Mouse (Mus musculus) WW6 (cell line): Measurements from ENCODE around the gene Slc16a7.
A peak's percentile ranks its signal among the peaks of the same experiment; 100 is the strongest.

Source experiments
- DNase-seq: peaks from one replicate; pipeline ENCODE4 v3.0.0-alpha.2; 2013; ENCODE audit warnings: low read depth, low spot score

Gene Slc16a7

GRCm38 (mm10) chr10:125184146-125184545 is 205.1 kb downstream of the Slc16a7 start:
- peak; percentile 33 for DNase-seq

- no peak for DNase-seq
These were observed 206.7 kb downstream of the Slc16a7 start for GRCm38 (mm10) chr10:125182545-125182944.

DNA sequence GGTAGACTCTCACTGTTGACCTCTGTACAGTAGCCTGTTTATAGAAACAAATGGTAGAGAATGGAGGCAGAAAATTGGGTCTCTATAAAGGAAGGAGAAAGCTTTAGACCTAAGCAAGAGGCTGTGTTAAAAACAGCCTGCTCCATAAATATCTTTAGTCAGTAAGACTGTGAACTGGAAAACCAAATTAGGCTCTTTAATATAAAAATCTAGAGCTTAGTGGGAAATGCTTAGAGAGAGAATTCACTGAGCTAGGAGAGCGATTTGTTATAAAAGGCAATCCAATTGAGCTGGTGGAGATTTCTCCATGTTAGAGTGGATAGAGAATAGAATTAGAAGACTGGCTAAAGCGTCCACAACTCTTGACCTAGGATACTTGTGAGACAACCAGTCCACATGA is 211.5 kb downstream of the Slc16a7 start:
- no peak for DNase-seq

DNA sequence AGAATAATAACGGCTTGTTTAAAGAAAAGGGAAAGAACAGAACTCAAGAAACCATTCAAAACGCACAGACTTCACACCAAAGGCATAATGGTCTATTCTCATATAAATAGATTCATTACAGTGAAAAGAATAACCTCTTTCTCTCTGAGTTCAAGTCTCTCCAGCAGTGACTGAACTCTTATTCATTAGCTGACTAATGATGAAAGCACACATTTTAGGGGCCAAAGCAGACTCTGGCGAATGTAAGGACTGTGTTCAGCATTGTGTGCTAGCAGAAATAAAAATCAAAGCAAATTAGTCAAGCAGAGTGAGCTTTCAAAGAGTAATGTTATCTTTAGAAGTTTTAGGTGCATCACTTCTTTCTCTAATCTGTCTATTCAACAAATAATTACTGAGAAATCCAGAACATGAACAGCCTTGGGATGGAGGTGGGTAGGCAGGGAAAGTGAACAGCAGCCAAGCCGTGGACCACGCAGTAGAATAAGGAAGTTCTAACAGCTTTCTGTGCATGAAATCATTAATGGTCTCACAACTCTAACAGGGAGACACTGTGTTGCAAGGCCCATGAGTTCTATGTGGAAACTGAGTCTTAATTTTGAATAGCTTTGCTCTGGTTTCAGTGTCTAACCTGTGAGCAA is 214.1 kb downstream of the Slc16a7 start:
- no peak for DNase-seq

GRCm38 (mm10) chr10:125171625-125172024 is 217.6 kb downstream of the Slc16a7 start:
- no peak for DNase-seq

DNA sequence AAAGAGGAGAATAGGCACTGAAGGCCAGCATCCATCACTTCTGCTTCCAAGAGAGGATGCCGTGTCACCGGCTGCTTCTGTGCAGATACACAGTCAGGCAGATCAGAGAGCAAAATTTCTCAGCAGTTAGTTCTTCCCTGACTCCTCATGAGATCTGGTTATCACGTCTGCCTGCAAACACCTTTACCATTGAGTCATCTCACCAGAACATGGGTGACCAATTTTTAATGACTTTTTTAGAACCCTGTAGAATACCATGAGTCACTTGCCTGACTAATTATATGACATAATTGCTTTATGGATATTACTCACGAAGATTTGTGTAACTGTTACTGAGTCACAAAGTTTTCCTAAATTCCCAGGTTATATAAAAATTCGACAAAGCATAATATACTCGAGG is 218.1 kb downstream of the Slc16a7 start:
- DNase-seq = no peak
